Mouse (Mus musculus) monocyte, adult 5-6 weeks (primary cell): ENCODE results near the gene Ostn. TPM values are rescaled to one million over a fixed set of nuclear protein-coding genes. Genes with fewer than 3 reads are reported as not detected.

Source experiments
- ATAC-seq: fragments of 153-309, 156-312 bp; replicated peaks from 2 replicates; pipeline ENCODE4 v1.8.0; 2017; ENCODE audit warnings: mild to moderate bottlenecking; ENCODE audit not compliant: low TSS enrichment, insufficient number of reproducible peaks, severe bottlenecking, poor library complexity, low FRiP score
- total RNA-seq: library from RNA; stranded (forward); fragments of 200-1000, 200-491, 200-594 nt; gene quantifications from 3 replicates; pipeline ENCODE4 v1.2.3, GENCODE M21; 2017

Ostn gene
- total RNA-seq, 1 experiment from 2014 or later = not detected

DNA sequence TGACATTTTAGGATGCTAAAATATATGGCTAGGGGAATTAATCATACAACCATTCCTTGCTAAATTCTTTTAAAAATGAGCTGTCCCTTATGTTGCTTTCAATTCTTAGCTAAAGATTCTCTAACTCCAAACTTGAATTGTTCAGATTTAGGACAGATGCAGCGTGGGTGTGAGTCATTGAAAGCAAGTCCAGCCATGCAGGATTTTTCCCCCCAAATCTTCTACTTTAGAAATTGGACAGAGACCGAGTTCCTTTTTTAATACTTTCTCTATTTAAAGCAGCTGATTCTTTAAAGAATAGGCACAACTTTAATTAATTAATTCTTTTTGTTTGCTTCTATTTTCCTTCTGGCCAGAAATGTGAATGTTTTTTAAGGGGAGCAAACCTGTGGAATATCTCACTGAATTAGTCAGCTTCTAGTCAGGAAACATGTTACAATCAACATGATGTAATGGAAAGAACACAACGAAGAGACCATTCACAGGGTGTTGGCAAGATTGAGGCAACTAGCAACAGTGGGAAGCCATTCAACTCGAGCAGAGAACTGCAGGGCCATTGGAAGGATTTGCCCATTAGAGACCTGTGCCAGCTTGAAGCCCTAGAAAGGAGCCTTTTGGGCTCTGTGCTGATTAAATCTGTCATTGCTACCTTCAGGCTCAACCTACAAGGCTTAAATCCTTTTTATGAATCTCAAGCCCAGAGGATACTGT is 77.8 kb downstream of the Ostn start:
- ATAC-seq = no peak

GRCm38 (mm10) chr16:27385649-27386048 is 78.4 kb downstream of the Ostn start:
- no peak for ATAC-seq

GRCm38 (mm10) chr16:27386850-27387407 is 79.6 kb downstream of the Ostn start:
- no peak for ATAC-seq

GRCm38 (mm10) chr16:27387634-27388611 is 80.6 kb downstream of the Ostn start:
- ATAC-seq = peak; percentile 46; the same call in 1 of the 2 replicates

- ATAC-seq = peak; percentile 33
Observed at GRCm38 (mm10) chr16:27388761-27389451, 81.6 kb downstream of the Ostn start, which contains the start of gene Ccdc50. TSS of gene Ccdc50 (plus strand) at chr16:27388869.

DNA sequence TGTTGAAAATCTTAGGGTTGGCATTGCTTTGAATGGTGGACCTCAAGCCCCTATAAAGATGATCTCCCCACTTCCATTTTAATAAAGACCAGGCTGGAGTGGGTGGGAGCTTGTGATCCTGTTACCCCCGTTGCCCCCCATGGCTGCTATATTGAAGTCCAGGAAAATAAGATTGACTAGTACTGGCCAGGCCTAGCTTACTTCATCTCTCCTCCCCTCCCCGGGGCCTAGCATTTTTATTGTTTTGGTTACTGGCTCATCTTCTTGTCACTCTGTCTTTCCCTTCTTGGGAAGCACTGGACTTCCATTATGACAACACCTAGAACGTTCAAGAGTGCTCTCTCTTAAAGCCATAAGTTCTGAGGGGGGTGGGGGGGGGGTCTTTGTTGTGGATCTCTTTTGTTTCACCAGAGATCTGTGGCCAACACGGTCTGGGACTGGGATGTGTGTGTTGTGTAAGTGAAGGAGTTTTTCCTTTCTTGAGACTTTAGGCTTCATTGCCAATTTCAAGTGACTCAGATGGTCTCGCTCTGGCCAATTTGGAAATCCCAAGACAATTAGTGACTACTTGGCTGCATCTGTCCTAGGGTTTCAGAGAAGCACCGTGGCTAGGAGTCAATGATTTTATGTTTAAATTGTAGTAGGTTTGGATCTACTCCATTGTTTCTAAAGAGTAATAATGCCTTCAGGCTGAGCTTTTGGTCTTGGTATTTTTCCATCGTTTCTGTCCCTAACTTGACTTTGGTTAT is 82.4 kb downstream of the Ostn start:
- no peak for ATAC-seq

DNA sequence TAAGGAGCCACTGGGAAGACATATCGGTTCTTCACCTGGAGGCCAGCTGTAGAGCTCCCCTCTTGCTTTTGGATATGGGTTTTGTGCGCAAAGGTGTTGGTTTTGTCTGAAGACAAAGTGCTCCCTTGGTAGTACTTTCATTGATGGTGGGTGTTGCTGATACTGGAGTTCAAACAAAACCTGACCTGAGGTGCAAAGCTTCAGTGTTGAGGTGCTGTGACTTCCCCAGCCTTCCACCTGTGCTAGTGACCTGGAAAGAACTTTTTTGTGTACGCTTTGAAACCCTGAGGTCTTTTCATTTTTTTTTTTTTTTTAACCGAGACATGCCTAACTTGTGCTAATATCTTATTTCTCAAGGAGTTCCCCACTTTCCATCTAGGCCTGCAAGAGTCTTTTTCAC is 83.0 kb downstream of the Ostn start:
- ATAC-seq = no peak

DNA sequence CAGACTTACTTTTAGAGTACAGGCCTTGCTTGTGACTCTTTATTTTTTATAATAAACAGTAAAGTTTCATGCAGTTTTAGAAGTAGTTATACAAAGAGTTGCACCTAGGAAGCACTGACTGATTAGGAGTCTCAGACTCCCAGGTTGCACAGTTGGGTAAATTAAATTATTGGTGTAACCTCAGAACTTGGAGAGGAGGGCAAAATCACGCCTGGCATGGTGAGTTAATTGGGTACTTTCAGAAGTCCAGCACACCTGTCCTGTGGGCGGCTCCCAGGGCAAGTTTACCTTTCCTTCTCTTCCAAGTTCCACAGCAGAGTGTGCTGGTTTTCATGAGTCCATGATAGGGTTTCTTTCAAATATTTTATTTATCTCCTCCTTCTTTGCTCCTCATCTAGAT is 84.6 kb downstream of the Ostn start:
- no peak for ATAC-seq

DNA sequence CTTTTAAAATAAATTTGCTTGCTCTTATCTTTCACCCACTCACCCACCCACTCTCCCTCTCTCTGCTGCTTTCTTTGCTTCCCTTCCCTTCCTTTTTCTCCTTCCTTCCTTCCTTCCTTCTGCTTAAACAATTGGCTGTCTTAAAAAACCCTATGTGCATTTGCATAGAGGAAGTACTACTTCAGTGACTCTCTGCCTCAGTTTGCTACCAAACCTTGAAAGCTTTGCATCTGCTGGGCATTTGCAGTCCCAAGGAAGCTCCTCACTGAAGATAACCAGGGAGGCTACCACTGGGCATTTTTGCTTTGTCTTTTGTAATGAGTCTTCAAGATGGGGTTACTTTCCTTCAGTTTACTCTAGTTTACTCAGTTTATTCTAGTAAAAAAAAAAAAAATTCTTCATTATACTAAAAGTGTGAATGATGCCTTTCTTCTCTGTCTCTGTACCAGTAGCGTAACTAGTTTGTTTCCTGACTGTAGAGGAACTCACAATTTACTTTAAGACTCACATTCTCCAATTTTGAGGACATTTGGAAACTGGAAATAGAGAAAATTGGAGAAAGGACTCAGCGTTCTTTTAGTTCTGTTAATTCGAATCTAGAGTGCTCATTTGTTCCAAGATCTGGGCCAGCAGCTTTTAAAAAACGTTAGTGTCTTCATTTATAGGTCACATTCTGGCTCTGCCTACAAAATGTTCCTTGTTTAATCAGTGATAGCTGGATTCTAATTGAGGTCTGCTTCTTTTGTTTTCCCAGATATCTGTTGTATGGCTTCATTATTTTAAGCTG is 88.2 kb downstream of the Ostn start:
- ATAC-seq = no peak

DNA sequence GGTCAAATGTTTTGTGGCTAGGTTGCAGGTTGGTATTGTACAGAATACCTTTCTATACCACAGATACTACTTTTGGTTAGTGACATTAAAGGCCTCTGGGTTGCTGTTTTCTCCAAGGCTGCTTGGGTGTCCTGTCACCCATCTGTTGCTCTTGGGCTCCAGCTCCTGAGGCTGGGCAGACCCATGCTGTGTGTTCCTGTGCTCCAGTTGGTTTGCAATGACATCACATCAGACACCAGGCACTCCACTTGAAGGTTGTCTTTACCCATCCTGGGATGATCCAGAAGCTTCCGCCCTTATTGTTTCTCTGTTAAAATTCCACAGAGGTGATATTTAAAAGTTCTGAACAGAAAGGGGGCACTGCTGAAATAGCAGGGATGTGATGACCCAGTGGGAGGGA is 89.7 kb downstream of the Ostn start:
- no peak for ATAC-seq

- no peak for ATAC-seq
Observed at GRCm38 (mm10) chr16:27399026-27399718, 91.9 kb downstream of the Ostn start.

DNA sequence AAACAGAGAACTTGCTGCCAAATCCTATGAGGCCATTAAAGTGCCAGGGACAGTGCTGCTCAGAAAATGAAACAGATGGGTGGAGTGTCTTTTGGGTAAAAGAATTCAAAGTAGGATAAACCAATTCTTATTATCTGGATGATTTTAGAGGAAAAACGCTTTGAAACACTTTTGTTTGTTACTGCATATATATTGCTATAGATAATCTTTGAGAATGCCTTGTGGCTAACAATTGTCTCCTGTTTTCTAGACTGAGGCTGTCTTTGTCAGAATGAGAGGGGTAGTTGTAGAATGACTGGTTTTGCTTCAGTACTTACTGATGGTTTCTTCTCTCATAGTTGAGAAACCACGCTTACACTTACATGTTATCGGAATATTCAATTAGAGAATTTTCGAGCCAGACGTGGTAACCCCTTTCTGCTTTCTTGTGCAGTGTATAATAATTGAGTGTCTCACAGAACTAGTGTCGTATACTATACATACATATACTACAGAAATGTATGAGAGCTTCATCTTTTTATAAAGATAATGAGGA is 92.5 kb downstream of the Ostn start:
- no peak for ATAC-seq

Other genes with a start within 250 kb of the Ostn start
- not detected in 3 replicates for gene Uts2b, start 62.8 kb downstream of the Ostn start, total RNA-seq
- 219 to 276 TPM (median 271 TPM) in 3 replicates for gene Ccdc50, start 81.4 kb downstream of the Ostn start, total RNA-seq